Mouse (Mus musculus): Measurements from ENCODE around the gene Arhgef3.

- no peak for TF ChIP-seq EP300 (IDR thresholded peaks at IDR 0.05; ENCODE audit: low read depth)
- no peak for TF ChIP-seq CTCF (IDR thresholded peaks at IDR 0.05; ENCODE audit: low read depth)
Measured at GRCm38 (mm10) chr14:27130031-27130430, 15.3 kb downstream of the Arhgef3 start.
